In the genomic region with DNA sequence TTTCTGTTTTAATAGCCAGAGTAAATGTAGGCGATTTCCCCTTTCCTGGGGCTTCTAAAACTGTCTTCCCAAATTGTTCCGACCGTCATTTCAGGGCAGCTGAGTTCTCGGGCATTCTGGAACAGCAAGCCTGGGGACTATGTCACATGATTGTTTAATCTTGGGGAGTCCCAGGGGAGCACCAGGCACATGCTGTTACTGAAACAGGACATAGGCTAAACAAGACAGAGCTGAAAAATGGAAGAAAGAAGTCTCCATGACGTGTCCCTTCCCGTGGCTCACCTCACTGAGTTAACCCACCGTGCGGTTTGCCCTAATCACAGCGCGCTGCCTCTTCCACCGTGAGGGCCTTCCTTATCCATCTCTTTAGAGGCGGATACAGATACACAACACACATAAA, we compare ENCODE assay signal across 8 mouse cellular contexts.
DNase-seq lines count a peak whose midpoint lies in the region; ATAC-seq lines count a peak whose summit lies in the region.

No protein-coding gene starts in this region.

- H3K36me3 ChIP-seq in kidney, embryonic 14.5 days (ENCODE audit: control insufficient read depth, insufficient read depth, low read length), result no peaks in the 10 kb centered on the region
- H3K36me3 ChIP-seq in forebrain, embryonic 13.5 days (ENCODE audit: poor library complexity, severe bottlenecking), result no peaks in the 10 kb centered on the region
- H3K36me3 ChIP-seq in intestine, embryonic 14.5 days (ENCODE audit: control insufficient read depth, insufficient read depth, low read length), result no peaks in the 10 kb centered on the region
- no peaks in the 10 kb centered on the region for H3K36me3 ChIP-seq in neural tube, embryonic 12.5 days

- peak; percentile 21; the same call in 1 of the 2 replicates for ATAC-seq in kidney, embryonic 14.5 days (ENCODE audit: low FRiP score, low TSS enrichment)
- ATAC-seq in forebrain, embryonic 13.5 days, result no peak
- ATAC-seq in intestine, embryonic 14.5 days (replicated peaks; ENCODE audit: low FRiP score, low TSS enrichment, low read depth), result 0 out of 2 replicates have a peak, but pooled peaks have one; percentile 26
- ATAC-seq in neural tube, embryonic 12.5 days (ENCODE audit: low FRiP score, low read depth), result peak; percentile 15; the same call in 1 of the 2 replicates
- ATAC-seq in erythroblast, adult 5-6 weeks (replicated peaks; ENCODE audit: low FRiP score, poor library complexity, severe bottlenecking), result no peak

- DNase-seq in kidney, postnatal 10 days, result no peak
- no peak for DNase-seq in intestine, embryonic 14.5 days (ENCODE audit: low spot score)
- no peak for DNase-seq in left cerebral cortex, adult 11 months (ENCODE audit: low spot score)
- DNase-seq in ovary, postnatal 10 days (ENCODE audit: low spot score), result no peak

- peak overlapping the region; percentile 34; the same call in 1 of the 2 replicates for H3K4me3 ChIP-seq in kidney, embryonic 14.5 days (ENCODE audit: low read length)
- peak overlapping the region; percentile 23; the same call in 1 of the 2 replicates for H3K4me3 ChIP-seq in forebrain, embryonic 13.5 days
- H3K4me3 ChIP-seq in intestine, embryonic 14.5 days (ENCODE audit: low read depth, low read length), result peak overlapping the region; percentile 30
- no peak overlapping the region for H3K4me3 ChIP-seq in neural tube, embryonic 12.5 days

- peaks cover 19% of the 10 kb centered on the region; the same call in 1 of the 2 replicates for H3K4me1 ChIP-seq in kidney, embryonic 14.5 days (ENCODE audit: control insufficient read depth, insufficient read depth, low read length)
- H3K4me1 ChIP-seq in forebrain, embryonic 13.5 days, result peaks cover 31% of the 10 kb centered on the region
- peaks cover 31% of the 10 kb centered on the region for H3K4me1 ChIP-seq in intestine, embryonic 14.5 days (replicated peaks; ENCODE audit: control insufficient read depth, insufficient read depth, low read length)
- H3K4me1 ChIP-seq in neural tube, embryonic 12.5 days, result peaks cover 45% of the 10 kb centered on the region

- H3K27me3 ChIP-seq in kidney, embryonic 14.5 days (ENCODE audit: control insufficient read depth, insufficient read depth, low read length), result no peaks in the 10 kb centered on the region
- no peaks in the 10 kb centered on the region for H3K27me3 ChIP-seq in forebrain, embryonic 13.5 days
- no peaks in the 10 kb centered on the region for H3K27me3 ChIP-seq in intestine, embryonic 14.5 days (replicated peaks; ENCODE audit: control insufficient read depth, insufficient read depth, low read length)
- no peaks in the 10 kb centered on the region for H3K27me3 ChIP-seq in neural tube, embryonic 12.5 days (replicated peaks)

- WGBS in kidney, embryonic 14.5 days, result 44% methylated on average over 12 of the region's 12 CpGs
- WGBS in forebrain, embryonic 13.5 days, result 13% methylated on average over 12 of the region's 12 CpGs
- 38% methylated on average over 12 of the region's 12 CpGs for WGBS in intestine, embryonic 14.5 days
- WGBS in neural tube, embryonic 12.5 days, result 20% methylated on average over 12 of the region's 12 CpGs

- peak overlapping the region; percentile 86; the same call in 1 of the 2 replicates for H3K27ac ChIP-seq in kidney, embryonic 14.5 days (ENCODE audit: low read depth, low read length)
- H3K27ac ChIP-seq in forebrain, embryonic 13.5 days, result no peak overlapping the region
- H3K27ac ChIP-seq in intestine, embryonic 14.5 days (ENCODE audit: low read depth), result peak overlapping the region; percentile 86
- no peak overlapping the region for H3K27ac ChIP-seq in neural tube, embryonic 12.5 days

- H3K4me2 ChIP-seq in kidney, embryonic 14.5 days (replicated peaks; ENCODE audit: low read depth, low read length), result peak overlapping the region; percentile 46
- peak overlapping the region; percentile 54 for H3K4me2 ChIP-seq in forebrain, embryonic 13.5 days
- H3K4me2 ChIP-seq in intestine, embryonic 14.5 days (ENCODE audit: low read length), result peak overlapping the region; percentile 52
- H3K4me2 ChIP-seq in neural tube, embryonic 12.5 days (replicated peaks), result peak overlapping the region; percentile 58

- no peaks in the 10 kb centered on the region for H3K9me3 ChIP-seq in kidney, embryonic 14.5 days (ENCODE audit: control insufficient read depth, low read length)
- H3K9me3 ChIP-seq in forebrain, embryonic 13.5 days (replicated peaks), result no peaks in the 10 kb centered on the region
- no peaks in the 10 kb centered on the region for H3K9me3 ChIP-seq in intestine, embryonic 14.5 days (ENCODE audit: control insufficient read depth, low read length)
- no peaks in the 10 kb centered on the region for H3K9me3 ChIP-seq in neural tube, embryonic 12.5 days

- H3K9ac ChIP-seq in kidney, embryonic 14.5 days (ENCODE audit: low read depth, low read length), result no peak overlapping the region
- no peak overlapping the region for H3K9ac ChIP-seq in forebrain, embryonic 13.5 days
- H3K9ac ChIP-seq in intestine, embryonic 14.5 days (ENCODE audit: low read length), result peak overlapping the region; percentile 7; the same call in 1 of the 2 replicates
- no peak overlapping the region for H3K9ac ChIP-seq in neural tube, embryonic 12.5 days

Comparison
In these comparisons a context has a peak if more than half of its experiments do, and no peak if none do; other contexts are left out.
1. ATAC-seq: peak in kidney, embryonic 14.5 days (single experiment), intestine, embryonic 14.5 days (single experiment) and neural tube, embryonic 12.5 days (single experiment); none in forebrain, embryonic 13.5 days (single experiment) and erythroblast, adult 5-6 weeks (single experiment).
2. H3K27ac ChIP-seq: peak in kidney, embryonic 14.5 days (single experiment) and intestine, embryonic 14.5 days (single experiment); none in forebrain, embryonic 13.5 days (single experiment) and neural tube, embryonic 12.5 days (single experiment).
3. Peak in every context shown above with its lines, with median percentiles within 50 percentile points of each other: H3K4me2 ChIP-seq.